23 mouse cellular contexts compared by ENCODE assay signal in the genomic region with DNA sequence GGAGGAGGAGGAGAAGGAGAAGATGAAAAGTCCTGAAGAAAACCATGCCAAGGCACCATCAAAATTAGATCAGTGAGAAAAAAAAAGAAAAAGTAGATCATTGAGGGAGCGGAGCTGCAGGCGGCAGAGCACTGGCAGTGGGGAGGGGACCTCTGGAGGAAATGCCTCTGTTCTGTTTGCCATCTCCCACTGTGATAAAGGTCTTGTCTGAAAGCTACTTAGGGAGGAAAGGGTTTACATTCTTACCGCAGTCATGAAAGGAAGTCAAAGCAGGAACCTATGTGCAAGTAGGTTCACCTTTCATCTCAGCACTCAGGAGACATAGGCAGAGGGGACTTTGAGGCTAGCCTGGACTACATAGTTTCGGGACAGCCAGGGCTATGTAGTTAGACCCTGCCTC. TPM values are rescaled to one million over a fixed set of nuclear protein-coding genes. Genes with fewer than 3 reads are reported as not detected.
DNase-seq lines count a peak whose midpoint lies in the region; ATAC-seq and TF ChIP-seq lines count a peak whose summit lies in the region.
"Had no signal": no experiment of that assay in that cellular context is flagged by ENCODE, and none has a peak within 500 bp of the region (broad histone marks: within the 10 kb centered on the region; RNA-seq: fewer than 3 reads in every experiment).

No protein-coding gene starts in this region.

- no peak overlapping the region for H3K27ac ChIP-seq in forebrain, postnatal 0 days (ENCODE audit: low read depth, low read length)
- H3K27ac ChIP-seq: embryonic facial prominence, embryonic 10.5 days; forebrain, embryonic 10.5 days; forebrain, embryonic 15.5 days; heart, embryonic 13.5 days; hindbrain, embryonic 12.5 days had no signal

- no peak overlapping the region for H3K4me2 ChIP-seq in forebrain, postnatal 0 days (ENCODE audit: low read depth)
- H3K4me2 ChIP-seq: forebrain, embryonic 15.5 days; heart, embryonic 13.5 days; hindbrain, embryonic 12.5 days had no signal

- H3K9ac ChIP-seq in forebrain, postnatal 0 days: no peak overlapping the region
- H3K9ac ChIP-seq: forebrain, embryonic 15.5 days; heart, embryonic 13.5 days; hindbrain, embryonic 12.5 days had no signal

- 0 out of 2 replicates have a peak, but pooled peaks cover 3% of the 10 kb centered on the region for H3K9me3 ChIP-seq in forebrain, postnatal 0 days (ENCODE audit: low read length)
- H3K9me3 ChIP-seq: forebrain, embryonic 15.5 days had no signal

- DNase-seq in thymus, postnatal 25 days: peak; percentile 12
- no peak for DNase-seq in thymus, postnatal 10 days (ENCODE audit: low spot score in 2 of 2)
- peak; percentile 26 for DNase-seq in T-cell, adult 2 months (ENCODE audit: low spot score)
- DNase-seq in heart, adult 18-20 months: no peak
- no peak for DNase-seq in forebrain, postnatal 0 days
- no peak for DNase-seq in cerebellum, adult 18-20 months
- DNase-seq: adrenal gland, postnatal 10 days; cerebellum, adult 11-12 months; cerebellum, adult 9-11 months; cerebellum, postnatal 36 days; gastrocnemius, postnatal 10 days; heart, postnatal 36 days; kidney, adult 11 months had no signal

- ATAC-seq in megakaryocyte progenitor cell, adult 5-6 weeks (replicated peaks; ENCODE audit: poor library complexity): 0 out of 2 replicates have a peak, but pooled peaks have one; percentile 26
- no peak for ATAC-seq in forebrain, postnatal 0 days
- ATAC-seq: forebrain, embryonic 15.5 days; hindbrain, embryonic 16.5 days had no signal

- 51% methylated on average over 4 of the region's 4 CpGs for WGBS in forebrain, postnatal 0 days

- TF ChIP-seq CTCF in forebrain, postnatal 0 days (IDR thresholded peaks at IDR 0.05; ENCODE audit: low read depth): no peak

- no peak overlapping the region for H3K4me3 ChIP-seq in forebrain, postnatal 0 days (ENCODE audit: low read depth, low read length)
- H3K4me3 ChIP-seq: embryonic facial prominence, embryonic 10.5 days; erythroblast, embryonic 14.5 days; forebrain, embryonic 10.5 days; forebrain, embryonic 15.5 days; heart, embryonic 13.5 days; hindbrain, embryonic 12.5 days had no signal

- no peaks in the 10 kb centered on the region for H3K4me1 ChIP-seq in forebrain, postnatal 0 days (ENCODE audit: insufficient read depth)
- H3K4me1 ChIP-seq: embryonic facial prominence, embryonic 10.5 days; forebrain, embryonic 10.5 days; forebrain, embryonic 15.5 days; hindbrain, embryonic 12.5 days had no signal

- H3K36me3 ChIP-seq in forebrain, postnatal 0 days (ENCODE audit: insufficient read depth): no peaks in the 10 kb centered on the region
- H3K36me3 ChIP-seq: embryonic facial prominence, embryonic 10.5 days; forebrain, embryonic 10.5 days; forebrain, embryonic 15.5 days; heart, embryonic 13.5 days; hindbrain, embryonic 12.5 days had no signal

- no peaks in the 10 kb centered on the region for H3K27me3 ChIP-seq in forebrain, postnatal 0 days (ENCODE audit: insufficient read depth, low read length)
- H3K27me3 ChIP-seq: CH12.LX; heart, embryonic 13.5 days; hindbrain, embryonic 12.5 days had no signal

RNA-seq across cellular contexts. Expression of a gene that starts 6.7 kb away (rescaled TPM):
- total RNA-seq in megakaryocyte progenitor cell, adult 5-6 weeks (2015): 4.1 and 6.6 TPM in 2 replicates
- 18.8 and 23.3 TPM in 2 replicates for total RNA-seq in megakaryocyte progenitor cell, adult 5-6 weeks (2017)
- total RNA-seq in heart, adult 18-20 months (2021): 10 to 100 TPM; 35.0 to 37.0 TPM
- 40.7 and 62.1 TPM in 2 replicates for total RNA-seq in forebrain, postnatal 0 days (2014; rRNA removed)
- polyA plus RNA-seq in forebrain, postnatal 0 days (2015; fragmentation: Nextera tagmentation; extraction: Ambion mirVana): 3.3 and 6.0 TPM in 2 replicates

RNA-seq across cellular contexts. Expression of a gene that starts 7.0 kb away (rescaled TPM):
- total RNA-seq in megakaryocyte progenitor cell, adult 5-6 weeks (2015): 0.12 TPM in 1 of 2 replicates, not detected in the other
- not detected in 2 replicates for total RNA-seq in megakaryocyte progenitor cell, adult 5-6 weeks (2017)
- total RNA-seq in heart, adult 18-20 months (2021): 1 to 10 TPM in 1 of 2 experiments, not detected in 1; 1.0 TPM
- 0.24 and 0.62 TPM in 2 replicates for total RNA-seq in forebrain, postnatal 0 days (2014; rRNA removed)
- polyA plus RNA-seq in forebrain, postnatal 0 days (2015; fragmentation: Nextera tagmentation; extraction: Ambion mirVana): 0.64 and 1.0 TPM in 2 replicates
- total RNA-seq: CH12.LX; gastrocnemius, postnatal 10 days; gastrocnemius, postnatal 4 days had no signal

Comparison
In these comparisons a context has a peak if more than half of its experiments do, and no peak if none do; other contexts are left out.
1. DNase-seq: peak in thymus, postnatal 25 days (single experiment) and T-cell, adult 2 months (single experiment); none in thymus, postnatal 10 days (0 of 2), heart, adult 18-20 months (0 of 2), forebrain, postnatal 0 days (single experiment) and cerebellum, adult 18-20 months (0 of 2).